Mouse (Mus musculus): ENCODE data around the gene Stxbp6. TPM values are rescaled to one million over a fixed set of nuclear protein-coding genes. Genes with fewer than 3 reads are reported as not detected.

The Stxbp6 gene
- polyA plus RNA-seq, 1 experiment from 2014 or later, result 9.9 TPM

DNA sequence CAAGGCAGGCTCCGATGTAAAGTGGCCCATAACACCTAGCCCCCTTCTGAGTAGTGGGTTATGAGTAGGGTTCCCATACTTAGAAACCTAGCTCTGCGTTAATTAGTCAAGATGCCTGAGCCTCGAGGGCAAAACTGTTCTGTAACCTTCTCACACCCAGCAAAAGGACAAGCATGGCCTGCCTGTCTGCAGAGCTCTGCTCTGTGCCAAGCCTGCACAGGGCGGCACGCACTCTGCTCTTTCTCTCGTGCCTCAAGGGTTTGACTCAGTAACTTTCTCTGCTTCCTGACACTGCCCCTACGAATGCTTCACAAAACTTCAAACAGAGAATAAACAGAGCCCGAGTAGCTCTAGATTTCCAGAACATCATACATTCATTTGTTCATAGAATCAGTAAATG is 135.4 kb downstream of the Stxbp6 start:
- WGBS (ENCODE audit: insufficient replicate concordance), result 70% methylated on average over 8 of the region's 8 CpGs
- no peak for ATAC-seq (replicated peaks; ENCODE audit: insufficient number of reproducible peaks, low FRiP score, low TSS enrichment)
- H3K4me2 ChIP-seq, result no peak overlapping the region
- no peaks in the 10 kb centered on the region for H3K9me3 ChIP-seq (replicated peaks; ENCODE audit: control insufficient read depth, low read length)
- H3K36me3 ChIP-seq (ENCODE audit: control insufficient read depth, insufficient read depth, low read length), result no peaks in the 10 kb centered on the region
- no peak overlapping the region for H3K27ac ChIP-seq (ENCODE audit: low read depth, low read length)
- H3K4me1 ChIP-seq (ENCODE audit: control insufficient read depth, insufficient read depth, low read length), result no peaks in the 10 kb centered on the region
- H3K9ac ChIP-seq (ENCODE audit: low read depth, low read length), result no peak overlapping the region
- H3K27me3 ChIP-seq (ENCODE audit: control insufficient read depth, insufficient read depth, low read length), result no peaks in the 10 kb centered on the region
- no peak overlapping the region for H3K4me3 ChIP-seq (ENCODE audit: low read depth, low read length)

DNA sequence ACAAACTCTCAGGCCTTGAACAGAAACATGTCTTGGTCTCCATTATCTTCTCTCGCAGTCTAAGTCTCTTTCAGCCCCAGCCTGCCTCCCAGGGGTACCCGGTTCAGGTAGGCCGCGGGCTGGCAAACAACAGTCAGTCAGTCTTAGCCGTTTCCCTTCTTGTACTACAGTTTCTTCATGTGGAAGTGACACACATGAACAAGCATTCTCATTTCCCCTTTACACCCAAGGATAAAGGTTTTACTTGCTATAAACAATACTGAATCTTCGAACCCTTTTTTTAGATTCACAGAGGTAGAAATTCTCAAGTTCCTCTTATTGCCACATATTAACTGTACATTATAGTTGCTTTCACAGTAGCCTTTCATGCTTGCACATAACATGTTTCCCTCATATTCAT is 141.6 kb downstream of the Stxbp6 start:
- no peaks in the 10 kb centered on the region for H3K9me3 ChIP-seq (replicated peaks; ENCODE audit: control insufficient read depth, low read length)
- no peak overlapping the region for H3K9ac ChIP-seq (ENCODE audit: low read depth, low read length)
- H3K4me3 ChIP-seq (ENCODE audit: low read depth, low read length), result no peak overlapping the region
- H3K4me2 ChIP-seq, result no peak overlapping the region
- ATAC-seq (replicated peaks; ENCODE audit: insufficient number of reproducible peaks, low FRiP score, low TSS enrichment), result no peak
- WGBS (ENCODE audit: insufficient replicate concordance), result 75% methylated on average over 6 of the region's 6 CpGs
- H3K36me3 ChIP-seq (ENCODE audit: control insufficient read depth, insufficient read depth, low read length), result no peaks in the 10 kb centered on the region
- peaks cover 9% of the 10 kb centered on the region; the same call in 1 of the 2 replicates for H3K4me1 ChIP-seq (ENCODE audit: control insufficient read depth, insufficient read depth, low read length)
- H3K27me3 ChIP-seq (ENCODE audit: control insufficient read depth, insufficient read depth, low read length), result no peaks in the 10 kb centered on the region
- H3K27ac ChIP-seq (ENCODE audit: low read depth, low read length), result no peak overlapping the region

DNA sequence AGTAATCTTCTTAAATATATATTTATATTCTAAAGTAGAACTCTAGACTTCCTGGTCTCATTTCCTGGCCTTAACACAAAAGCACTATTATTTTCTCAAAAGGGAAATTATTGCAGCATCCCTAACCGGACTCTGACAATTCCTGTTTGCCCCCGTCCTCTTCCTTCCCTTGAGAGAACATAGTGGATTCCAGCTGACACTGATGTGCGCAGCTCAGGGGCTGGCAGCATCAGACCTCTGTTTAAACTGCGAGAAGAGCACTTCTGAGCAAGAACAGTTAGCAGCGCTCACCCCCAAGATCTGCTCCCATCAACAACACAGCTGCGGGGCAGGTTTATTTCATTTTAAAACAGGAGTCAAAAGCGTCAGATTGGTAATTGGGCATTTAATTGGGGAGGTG is 142.8 kb downstream of the Stxbp6 start:
- Histone ChIP-seq H3K4me3 (ENCODE audit: low read depth, low read length) (no peak overlapping the region), H3K36me3 (ENCODE audit: control insufficient read depth, insufficient read depth, low read length) (no peaks in the 10 kb centered on the region)
- ATAC-seq (replicated peaks; ENCODE audit: insufficient number of reproducible peaks, low FRiP score, low TSS enrichment), result no peak

DNA sequence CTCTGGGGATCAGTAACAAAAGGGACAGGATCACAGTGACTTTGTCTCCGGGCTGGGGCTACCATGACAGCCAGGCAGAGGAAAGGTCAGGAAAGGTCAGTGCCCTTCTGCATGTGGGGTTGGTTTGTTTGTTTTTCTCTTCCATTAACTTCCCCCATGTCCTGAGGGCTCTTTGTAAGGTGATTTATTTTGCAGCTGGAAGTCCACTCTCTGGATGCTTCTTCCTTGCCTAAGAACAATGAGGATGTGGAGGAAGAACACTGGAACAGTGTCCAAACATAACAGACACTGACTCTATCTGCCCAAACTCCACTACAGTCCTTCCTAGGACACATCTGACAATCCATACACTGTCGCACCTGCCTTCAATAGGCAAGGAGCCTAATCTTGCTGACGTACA is 146.1 kb downstream of the Stxbp6 start:
- WGBS (ENCODE audit: insufficient replicate concordance), result 22% methylated on average over 3 of the region's 3 CpGs
- H3K36me3 ChIP-seq (ENCODE audit: control insufficient read depth, insufficient read depth, low read length), result no peaks in the 10 kb centered on the region
- no peak overlapping the region for H3K4me2 ChIP-seq
- no peak for ATAC-seq (replicated peaks; ENCODE audit: insufficient number of reproducible peaks, low FRiP score, low TSS enrichment)
- no peak overlapping the region for H3K27ac ChIP-seq (ENCODE audit: low read depth, low read length)
- H3K27me3 ChIP-seq (ENCODE audit: control insufficient read depth, insufficient read depth, low read length), result no peaks in the 10 kb centered on the region
- no peaks in the 10 kb centered on the region for H3K9me3 ChIP-seq (replicated peaks; ENCODE audit: control insufficient read depth, low read length)
- no peak overlapping the region for H3K4me3 ChIP-seq (ENCODE audit: low read depth, low read length)
- no peak overlapping the region for H3K9ac ChIP-seq (ENCODE audit: low read depth, low read length)
- peaks cover 9% of the 10 kb centered on the region; the same call in 1 of the 2 replicates for H3K4me1 ChIP-seq (ENCODE audit: control insufficient read depth, insufficient read depth, low read length)

More for the DNA sequence above, 142.8 kb downstream of the Stxbp6 start:
- H3K27me3 ChIP-seq (ENCODE audit: control insufficient read depth, insufficient read depth, low read length), result no peaks in the 10 kb centered on the region
- peaks cover 9% of the 10 kb centered on the region; the same call in 1 of the 2 replicates for H3K4me1 ChIP-seq (ENCODE audit: control insufficient read depth, insufficient read depth, low read length)
- no peak overlapping the region for H3K27ac ChIP-seq (ENCODE audit: low read depth, low read length)
- H3K9me3 ChIP-seq (replicated peaks; ENCODE audit: control insufficient read depth, low read length), result no peaks in the 10 kb centered on the region
- WGBS (ENCODE audit: insufficient replicate concordance), result 77% methylated on average over 7 of the region's 7 CpGs
- H3K4me2 ChIP-seq, result no peak overlapping the region
- H3K9ac ChIP-seq (ENCODE audit: low read depth, low read length), result no peak overlapping the region

DNA sequence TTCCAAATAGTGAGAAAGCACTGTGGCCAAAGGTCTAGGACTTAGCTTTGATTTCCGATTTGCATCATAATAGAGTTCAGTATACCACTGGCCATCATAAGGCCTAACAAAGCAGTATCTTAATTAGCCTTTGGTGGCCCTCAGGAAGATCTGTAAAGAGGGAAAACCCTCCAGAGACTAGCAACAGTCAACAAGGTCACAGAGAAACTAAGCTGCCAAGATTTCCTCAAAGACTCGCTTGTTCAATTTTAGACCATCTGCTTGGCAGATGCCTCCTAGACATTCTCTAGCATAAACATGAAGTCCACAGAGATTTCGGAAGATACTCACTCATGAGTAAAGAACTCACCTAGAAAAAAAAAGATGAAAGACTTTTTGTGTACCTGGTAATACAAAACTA is 148.6 kb downstream of the Stxbp6 start:
- H3K36me3 ChIP-seq (ENCODE audit: control insufficient read depth, insufficient read depth, low read length), result no peaks in the 10 kb centered on the region
- no peak overlapping the region for H3K4me2 ChIP-seq
- H3K27ac ChIP-seq (ENCODE audit: low read depth, low read length), result no peak overlapping the region
- H3K9me3 ChIP-seq (replicated peaks; ENCODE audit: control insufficient read depth, low read length), result no peaks in the 10 kb centered on the region
- no peak overlapping the region for H3K4me3 ChIP-seq (ENCODE audit: low read depth, low read length)
- no peaks in the 10 kb centered on the region for H3K27me3 ChIP-seq (ENCODE audit: control insufficient read depth, insufficient read depth, low read length)
- H3K4me1 ChIP-seq (ENCODE audit: control insufficient read depth, insufficient read depth, low read length), result peaks cover 9% of the 10 kb centered on the region; the same call in 1 of the 2 replicates
- no peak for ATAC-seq (replicated peaks; ENCODE audit: insufficient number of reproducible peaks, low FRiP score, low TSS enrichment)
- no peak overlapping the region for H3K9ac ChIP-seq (ENCODE audit: low read depth, low read length)
- 78% methylated on average over 3 of the region's 3 CpGs for WGBS (ENCODE audit: insufficient replicate concordance)

DNA sequence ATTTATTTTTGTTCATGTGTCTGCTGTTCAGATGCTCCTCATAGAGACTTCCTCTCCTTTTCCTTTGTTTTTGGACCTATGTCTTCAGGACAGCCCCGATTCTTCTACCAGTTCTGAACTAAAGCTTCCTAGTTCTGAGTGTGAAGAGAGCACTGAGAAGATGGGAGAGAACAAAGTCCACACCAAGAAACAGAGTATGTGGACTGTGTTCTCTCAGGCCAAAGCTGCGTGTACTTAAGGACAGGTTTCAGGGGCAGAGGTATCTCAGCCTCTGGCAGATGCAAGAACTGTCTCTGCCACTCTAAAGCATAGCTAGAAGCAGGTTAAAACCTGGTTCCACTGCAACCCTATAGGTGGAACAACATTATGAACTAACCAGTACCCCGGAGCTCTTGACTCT is 151.2 kb downstream of the Stxbp6 start:
- Histone ChIP-seq H3K9me3 (replicated peaks; ENCODE audit: control insufficient read depth, low read length) (no peaks in the 10 kb centered on the region), H3K27me3 (ENCODE audit: control insufficient read depth, insufficient read depth, low read length) (no peaks in the 10 kb centered on the region), H3K4me2 (no peak overlapping the region), H3K9ac (ENCODE audit: low read depth, low read length) (no peak overlapping the region), H3K27ac (ENCODE audit: low read depth, low read length) (no peak overlapping the region), H3K36me3 (ENCODE audit: control insufficient read depth, insufficient read depth, low read length) (no peaks in the 10 kb centered on the region), H3K4me3 (ENCODE audit: low read depth, low read length) (no peak overlapping the region), H3K4me1 (ENCODE audit: control insufficient read depth, insufficient read depth, low read length) (peaks cover 1% of the 10 kb centered on the region; the same call in 1 of the 2 replicates)
- ATAC-seq (replicated peaks; ENCODE audit: insufficient number of reproducible peaks, low FRiP score, low TSS enrichment), result no peak
- WGBS (ENCODE audit: insufficient replicate concordance), result 87% methylated on average over 3 of the region's 3 CpGs

DNA sequence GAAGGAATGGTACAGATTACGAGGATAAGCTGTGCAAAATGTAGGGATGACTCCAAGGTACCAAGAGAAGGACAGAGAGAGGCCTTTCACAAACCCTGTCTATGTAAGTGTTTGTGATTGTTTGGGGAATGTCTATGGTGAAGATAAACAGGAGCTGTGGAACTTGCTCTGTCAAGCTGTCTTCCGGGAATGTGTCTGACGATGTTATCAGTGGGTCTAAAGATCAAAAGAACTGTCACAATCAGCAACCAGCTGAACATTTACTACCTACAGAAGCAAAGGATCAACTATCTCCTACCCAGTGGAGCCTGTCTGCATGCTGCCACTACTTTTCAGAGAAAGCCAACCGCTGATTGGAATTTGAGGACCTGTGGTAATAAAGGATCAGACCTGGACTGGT is 152.3 kb downstream of the Stxbp6 start:
- Histone ChIP-seq H3K9me3 (replicated peaks; ENCODE audit: control insufficient read depth, low read length) (no peaks in the 10 kb centered on the region), H3K36me3 (ENCODE audit: control insufficient read depth, insufficient read depth, low read length) (no peaks in the 10 kb centered on the region), H3K27me3 (ENCODE audit: control insufficient read depth, insufficient read depth, low read length) (no peaks in the 10 kb centered on the region), H3K9ac (ENCODE audit: low read depth, low read length) (no peak overlapping the region), H3K4me2 (no peak overlapping the region), H3K27ac (ENCODE audit: low read depth, low read length) (no peak overlapping the region), H3K4me1 (ENCODE audit: control insufficient read depth, insufficient read depth, low read length) (no peaks in the 10 kb centered on the region), H3K4me3 (ENCODE audit: low read depth, low read length) (no peak overlapping the region)
- 17% methylated on average over 4 of the region's 4 CpGs for WGBS (ENCODE audit: insufficient replicate concordance)
- no peak for ATAC-seq (replicated peaks; ENCODE audit: insufficient number of reproducible peaks, low FRiP score, low TSS enrichment)

DNA sequence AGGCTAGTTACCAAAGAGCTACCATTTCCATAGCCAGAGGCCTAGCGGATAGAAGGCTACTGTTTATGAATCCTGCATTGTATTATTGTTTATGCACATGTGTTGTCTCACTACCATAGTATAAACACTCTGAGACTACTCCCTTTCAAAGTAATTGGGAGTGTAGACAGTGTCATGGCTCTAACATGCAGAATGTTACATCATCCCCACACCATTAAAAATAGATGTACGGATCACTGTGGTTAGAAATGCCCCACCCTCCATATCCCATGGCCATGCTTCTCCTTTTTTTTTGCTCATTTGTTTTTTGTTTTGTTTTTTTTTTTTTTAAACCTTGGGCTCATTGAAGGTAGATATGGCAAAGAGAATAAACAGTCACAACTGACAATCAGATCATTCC is 154.9 kb downstream of the Stxbp6 start:
- no peaks in the 10 kb centered on the region for H3K36me3 ChIP-seq (ENCODE audit: control insufficient read depth, insufficient read depth, low read length)
- H3K27ac ChIP-seq (ENCODE audit: low read depth, low read length), result no peak overlapping the region
- H3K27me3 ChIP-seq (ENCODE audit: control insufficient read depth, insufficient read depth, low read length), result no peaks in the 10 kb centered on the region
- H3K4me1 ChIP-seq (ENCODE audit: control insufficient read depth, insufficient read depth, low read length), result no peaks in the 10 kb centered on the region
- H3K9ac ChIP-seq (ENCODE audit: low read depth, low read length), result no peak overlapping the region
- WGBS (ENCODE audit: insufficient replicate concordance), result 94% methylated on average over 2 of the region's 2 CpGs
- no peaks in the 10 kb centered on the region for H3K9me3 ChIP-seq (replicated peaks; ENCODE audit: control insufficient read depth, low read length)
- H3K4me3 ChIP-seq (ENCODE audit: low read depth, low read length), result no peak overlapping the region
- ATAC-seq (replicated peaks; ENCODE audit: insufficient number of reproducible peaks, low FRiP score, low TSS enrichment), result no peak
- H3K4me2 ChIP-seq, result no peak overlapping the region

DNA sequence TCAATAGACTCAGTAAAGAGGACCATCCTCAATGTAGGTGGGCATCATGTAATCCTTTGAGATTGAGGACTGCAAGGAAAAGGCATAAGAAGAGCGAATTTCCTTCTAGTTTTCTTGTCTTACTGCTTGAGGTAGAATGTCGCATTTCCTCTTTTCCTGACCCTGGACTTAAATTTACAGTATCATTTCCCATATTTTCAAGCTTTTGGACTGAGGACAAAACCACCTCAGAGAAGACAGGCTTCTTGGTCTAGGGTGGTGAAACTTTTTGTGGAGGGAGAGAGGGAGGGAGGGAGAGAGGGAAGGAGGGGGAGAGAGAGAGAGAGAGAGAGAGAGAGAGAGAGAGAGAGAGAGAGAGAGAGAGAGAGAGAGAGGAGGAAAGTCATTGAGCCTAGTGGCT is 155.6 kb downstream of the Stxbp6 start:
- WGBS (ENCODE audit: insufficient replicate concordance), result 88% methylated on average over 2 of the region's 2 CpGs
- Histone ChIP-seq H3K9me3 (replicated peaks; ENCODE audit: control insufficient read depth, low read length) (no peaks in the 10 kb centered on the region), H3K36me3 (ENCODE audit: control insufficient read depth, insufficient read depth, low read length) (no peaks in the 10 kb centered on the region), H3K9ac (ENCODE audit: low read depth, low read length) (no peak overlapping the region), H3K4me3 (ENCODE audit: low read depth, low read length) (no peak overlapping the region), H3K27ac (ENCODE audit: low read depth, low read length) (no peak overlapping the region), H3K4me1 (ENCODE audit: control insufficient read depth, insufficient read depth, low read length) (no peaks in the 10 kb centered on the region), H3K27me3 (ENCODE audit: control insufficient read depth, insufficient read depth, low read length) (no peaks in the 10 kb centered on the region), H3K4me2 (no peak overlapping the region)
- ATAC-seq (replicated peaks; ENCODE audit: insufficient number of reproducible peaks, low FRiP score, low TSS enrichment), result no peak

All from heart, embryonic 11.5 days (tissue).